Mouse (Mus musculus): ENCODE data around the gene Emc8. TPM values are rescaled to one million over a fixed set of nuclear protein-coding genes. Genes with fewer than 3 reads are reported as not detected.

The Emc8 gene
- polyA plus RNA-seq, 1 experiment from 2014 or later, result 307 TPM

GRCm38 (mm10) chr8:120700053-120700452 lies 31.7 kb upstream of the Emc8 start:
- DNase-seq (ENCODE audit: low spot score) (no peak), ATAC-seq (replicated peaks; ENCODE audit: low FRiP score) (no peak)
- no peak overlapping the region for H3K4me3 ChIP-seq (ENCODE audit: low read depth, low read length)
- H3K4me1 ChIP-seq (replicated peaks; ENCODE audit: control insufficient read depth, insufficient read depth, low read length), result no peaks in the 10 kb centered on the region
- H3K4me2 ChIP-seq (ENCODE audit: low read depth, low read length, severe bottlenecking), result no peak overlapping the region
- H3K9ac ChIP-seq (ENCODE audit: low read length), result no peak overlapping the region
- H3K36me3 ChIP-seq (ENCODE audit: control insufficient read depth, insufficient read depth, low read length), result no peaks in the 10 kb centered on the region
- H3K9me3 ChIP-seq (ENCODE audit: control insufficient read depth, low read length), result no peaks in the 10 kb centered on the region
- 90% methylated on average over 4 of the region's 4 CpGs for WGBS
- no peaks in the 10 kb centered on the region for H3K27me3 ChIP-seq (ENCODE audit: control insufficient read depth, insufficient read depth, low read length)
- H3K27ac ChIP-seq (ENCODE audit: low read depth, low read length), result no peak overlapping the region

- Histone ChIP-seq H3K4me3 (ENCODE audit: low read depth, low read length) (no peak overlapping the region), H3K36me3 (ENCODE audit: control insufficient read depth, insufficient read depth, low read length) (no peaks in the 10 kb centered on the region), H3K4me2 (ENCODE audit: low read depth, low read length, severe bottlenecking) (no peak overlapping the region), H3K4me1 (replicated peaks; ENCODE audit: control insufficient read depth, insufficient read depth, low read length) (no peaks in the 10 kb centered on the region), H3K27ac (ENCODE audit: low read depth, low read length) (no peak overlapping the region), H3K27me3 (ENCODE audit: control insufficient read depth, insufficient read depth, low read length) (no peaks in the 10 kb centered on the region), H3K9ac (ENCODE audit: low read length) (no peak overlapping the region), H3K9me3 (ENCODE audit: control insufficient read depth, low read length) (no peaks in the 10 kb centered on the region)
- DNase-seq (ENCODE audit: low spot score) (no peak), ATAC-seq (replicated peaks; ENCODE audit: low FRiP score) (no peak)
- 71% methylated on average over 2 of the region's 2 CpGs for WGBS
Observed at GRCm38 (mm10) chr8:120699565-120699964, 31.2 kb upstream of the Emc8 start.

- Histone ChIP-seq H3K4me2 (ENCODE audit: low read depth, low read length, severe bottlenecking) (no peak overlapping the region), H3K9ac (ENCODE audit: low read length) (no peak overlapping the region), H3K27me3 (ENCODE audit: control insufficient read depth, insufficient read depth, low read length) (no peaks in the 10 kb centered on the region), H3K4me1 (replicated peaks; ENCODE audit: control insufficient read depth, insufficient read depth, low read length) (no peaks in the 10 kb centered on the region), H3K36me3 (ENCODE audit: control insufficient read depth, insufficient read depth, low read length) (no peaks in the 10 kb centered on the region), H3K27ac (ENCODE audit: low read depth, low read length) (no peak overlapping the region), H3K9me3 (ENCODE audit: control insufficient read depth, low read length) (no peaks in the 10 kb centered on the region), H3K4me3 (ENCODE audit: low read depth, low read length) (no peak overlapping the region)
- DNase-seq (ENCODE audit: low spot score), result no peak
- ATAC-seq (replicated peaks; ENCODE audit: low FRiP score), result no peak
- 81% methylated on average over 6 of the region's 6 CpGs for WGBS
Observed at GRCm38 (mm10) chr8:120699079-120699478, 30.7 kb upstream of the Emc8 start.

- Histone ChIP-seq H3K4me1 (replicated peaks; ENCODE audit: control insufficient read depth, insufficient read depth, low read length) (no peaks in the 10 kb centered on the region), H3K27me3 (ENCODE audit: control insufficient read depth, insufficient read depth, low read length) (no peaks in the 10 kb centered on the region), H3K36me3 (ENCODE audit: control insufficient read depth, insufficient read depth, low read length) (no peaks in the 10 kb centered on the region), H3K9me3 (ENCODE audit: control insufficient read depth, low read length) (no peaks in the 10 kb centered on the region), H3K27ac (ENCODE audit: low read depth, low read length) (no peak overlapping the region), H3K4me3 (ENCODE audit: low read depth, low read length) (no peak overlapping the region), H3K4me2 (ENCODE audit: low read depth, low read length, severe bottlenecking) (no peak overlapping the region), H3K9ac (ENCODE audit: low read length) (no peak overlapping the region)
- 93% methylated on average over 7 of the region's 7 CpGs for WGBS
- no peak for ATAC-seq (replicated peaks; ENCODE audit: low FRiP score)
- DNase-seq (ENCODE audit: low spot score), result no peak
Observed at GRCm38 (mm10) chr8:120698426-120698825, 30.1 kb upstream of the Emc8 start.

GRCm38 (mm10) chr8:120697979-120698272 lies 29.6 kb upstream of the Emc8 start:
- Histone ChIP-seq H3K4me3 (ENCODE audit: low read depth, low read length) (no peak overlapping the region), H3K4me2 (ENCODE audit: low read depth, low read length, severe bottlenecking) (no peak overlapping the region), H3K4me1 (replicated peaks; ENCODE audit: control insufficient read depth, insufficient read depth, low read length) (no peaks in the 10 kb centered on the region), H3K27me3 (ENCODE audit: control insufficient read depth, insufficient read depth, low read length) (no peaks in the 10 kb centered on the region), H3K9ac (ENCODE audit: low read length) (no peak overlapping the region), H3K27ac (ENCODE audit: low read depth, low read length) (no peak overlapping the region), H3K9me3 (ENCODE audit: control insufficient read depth, low read length) (no peaks in the 10 kb centered on the region), H3K36me3 (ENCODE audit: control insufficient read depth, insufficient read depth, low read length) (no peaks in the 10 kb centered on the region)
- DNase-seq (ENCODE audit: low spot score) (no peak), ATAC-seq (replicated peaks; ENCODE audit: low FRiP score) (no peak)

- Histone ChIP-seq H3K4me3 (ENCODE audit: low read depth, low read length) (no peak overlapping the region), H3K27ac (ENCODE audit: low read depth, low read length) (no peak overlapping the region), H3K9ac (ENCODE audit: low read length) (no peak overlapping the region), H3K4me2 (ENCODE audit: low read depth, low read length, severe bottlenecking) (no peak overlapping the region), H3K4me1 (replicated peaks; ENCODE audit: control insufficient read depth, insufficient read depth, low read length) (no peaks in the 10 kb centered on the region), H3K27me3 (ENCODE audit: control insufficient read depth, insufficient read depth, low read length) (no peaks in the 10 kb centered on the region), H3K36me3 (ENCODE audit: control insufficient read depth, insufficient read depth, low read length) (no peaks in the 10 kb centered on the region), H3K9me3 (ENCODE audit: control insufficient read depth, low read length) (no peaks in the 10 kb centered on the region)
- 89% methylated on average over 17 of the region's 17 CpGs for WGBS
- ATAC-seq (replicated peaks; ENCODE audit: low FRiP score) (no peak), DNase-seq (ENCODE audit: low spot score) (no peak)
Observed at GRCm38 (mm10) chr8:120697154-120697978, 29.0 kb upstream of the Emc8 start.

GRCm38 (mm10) chr8:120696401-120697153 lies 28.2 kb upstream of the Emc8 start:
- WGBS, result 73% methylated on average over 13 of the region's 13 CpGs

GRCm38 (mm10) chr8:120693861-120694493 lies 25.6 kb upstream of the Emc8 start:
- no peak for ATAC-seq (replicated peaks; ENCODE audit: low FRiP score)
- Histone ChIP-seq H3K4me1 (replicated peaks; ENCODE audit: control insufficient read depth, insufficient read depth, low read length) (no peaks in the 10 kb centered on the region), H3K9ac (ENCODE audit: low read length) (no peak overlapping the region), H3K9me3 (ENCODE audit: control insufficient read depth, low read length) (no peaks in the 10 kb centered on the region), H3K27me3 (ENCODE audit: control insufficient read depth, insufficient read depth, low read length) (no peaks in the 10 kb centered on the region), H3K36me3 (ENCODE audit: control insufficient read depth, insufficient read depth, low read length) (no peaks in the 10 kb centered on the region), H3K27ac (ENCODE audit: low read depth, low read length) (no peak overlapping the region), H3K4me3 (ENCODE audit: low read depth, low read length) (no peak overlapping the region), H3K4me2 (ENCODE audit: low read depth, low read length, severe bottlenecking) (no peak overlapping the region)
- 56% methylated on average over 22 of the region's 22 CpGs for WGBS
- DNase-seq (ENCODE audit: low spot score), result no peak

More at GRCm38 (mm10) chr8:120696401-120697153, 28.2 kb upstream of the Emc8 start:
- H3K9me3 ChIP-seq (ENCODE audit: control insufficient read depth, low read length), result no peaks in the 10 kb centered on the region
- no peaks in the 10 kb centered on the region for H3K27me3 ChIP-seq (ENCODE audit: control insufficient read depth, insufficient read depth, low read length)
- H3K4me1 ChIP-seq (replicated peaks; ENCODE audit: control insufficient read depth, insufficient read depth, low read length), result no peaks in the 10 kb centered on the region
- no peak overlapping the region for H3K4me2 ChIP-seq (ENCODE audit: low read depth, low read length, severe bottlenecking)
- H3K9ac ChIP-seq (ENCODE audit: low read length), result no peak overlapping the region
- no peaks in the 10 kb centered on the region for H3K36me3 ChIP-seq (ENCODE audit: control insufficient read depth, insufficient read depth, low read length)
- ATAC-seq (replicated peaks; ENCODE audit: low FRiP score) (no peak), DNase-seq (ENCODE audit: low spot score) (no peak)
- H3K27ac ChIP-seq (ENCODE audit: low read depth, low read length), result no peak overlapping the region
- no peak overlapping the region for H3K4me3 ChIP-seq (ENCODE audit: low read depth, low read length)
